Mouse (Mus musculus) CD4-positive, CD25-positive, alpha-beta regulatory T cell, adult 9 weeks (primary cell): ENCODE results near the gene Zmynd11. TPM values are rescaled to one million over a fixed set of nuclear protein-coding genes. Genes with fewer than 3 reads are reported as not detected.

ENCODE experiments used
- polyA plus RNA-seq: library from polyadenylated mRNA; unstranded; fragments of 100-300 nt; shearing (Covaris generic); gene quantifications from one replicate; pipeline ENCODE4 v1.2.1, GENCODE M21; 2017

The Zmynd11 gene
- polyA plus RNA-seq, result 70.9 TPM

DNA sequence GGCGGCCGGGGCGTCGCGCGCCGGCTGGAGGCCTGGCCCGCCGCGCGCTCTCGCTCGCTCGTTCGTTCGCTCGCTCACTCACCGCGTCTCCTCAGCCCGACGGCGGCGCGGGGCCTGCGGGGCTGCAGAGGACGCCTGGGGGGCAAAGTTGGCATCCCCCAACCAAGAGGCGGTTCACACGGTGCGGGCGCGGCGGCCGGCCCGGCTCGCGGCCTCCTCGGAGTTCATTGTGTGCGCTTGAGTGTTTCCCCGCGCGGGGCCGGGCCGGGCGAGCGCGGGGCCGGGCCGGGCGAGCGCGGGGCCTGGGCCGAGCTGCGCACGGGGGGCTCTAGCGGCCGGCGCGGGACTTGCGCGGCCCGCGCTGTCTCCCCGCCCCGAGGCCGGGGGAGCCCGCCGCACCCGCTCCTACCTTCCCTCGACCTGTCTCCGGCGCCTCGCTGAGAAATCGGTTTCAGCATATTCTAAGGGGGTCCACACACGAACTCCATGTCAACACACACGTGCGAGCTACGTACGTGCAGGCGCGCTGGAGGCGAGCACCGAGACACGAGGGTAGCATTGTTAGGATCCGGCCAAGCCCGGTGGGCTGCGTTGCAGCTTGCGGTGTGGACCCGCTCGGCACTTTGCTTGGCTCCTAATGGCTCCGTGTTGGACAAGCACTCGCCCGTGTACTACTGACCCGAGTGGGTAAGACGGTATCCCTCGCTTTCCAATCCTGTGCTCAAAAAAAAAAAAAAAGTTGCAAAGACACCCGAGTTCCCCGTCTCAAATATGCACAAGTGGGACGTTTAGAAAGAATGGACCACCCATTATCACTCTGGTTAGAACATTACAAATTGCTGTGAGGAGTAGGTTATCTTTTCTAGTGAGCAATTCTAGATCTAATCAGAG lies at the start of gene Zmynd11:
Zmynd11 (minus strand) TSS at position 685 of the 891 bp plus-strand sequence.

